Mouse (Mus musculus) urinary bladder, adult 18-20 months (tissue): ENCODE measurements around the gene Apobec3.
"Not testable (repeated sequence)": the region's sequence is repeated elsewhere in the genome, so short reads cannot be mapped to it uniquely, and the experiment has no call there.

Experiments
- DNase-seq, 2 experiments: peaks; one replicate each; pipeline ENCODE4 v3.0.0; 2022; ENCODE audit warnings: low spot score in 2 of 2, mixed read lengths in 2 of 2

Gene Apobec3

DNA sequence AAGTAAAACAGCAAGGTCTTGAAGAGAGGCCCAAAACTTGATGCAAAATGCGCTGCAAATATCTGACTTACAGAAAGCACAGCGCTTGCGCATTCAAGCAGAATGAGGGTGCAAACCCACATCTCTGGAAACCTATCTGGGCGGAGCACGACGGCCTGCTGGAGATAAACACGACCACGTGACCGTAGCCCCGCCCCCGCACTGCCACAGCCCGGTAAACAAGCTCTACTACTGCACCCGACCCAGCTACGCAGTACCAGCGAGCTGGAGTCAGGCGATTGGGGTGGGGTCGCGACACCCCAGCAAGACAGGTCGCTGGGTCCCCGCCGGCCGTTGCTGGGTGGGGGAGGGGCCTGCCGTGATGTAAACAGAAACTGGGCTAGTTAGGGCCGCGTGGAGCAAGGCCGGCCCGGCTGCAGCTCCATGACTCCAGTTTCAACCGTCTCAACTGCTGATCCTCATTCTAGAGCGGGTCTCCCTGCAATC lies 36.2 kb downstream of the Apobec3 start:
- DNase-seq = peak; percentile 95 to 97

DNA sequence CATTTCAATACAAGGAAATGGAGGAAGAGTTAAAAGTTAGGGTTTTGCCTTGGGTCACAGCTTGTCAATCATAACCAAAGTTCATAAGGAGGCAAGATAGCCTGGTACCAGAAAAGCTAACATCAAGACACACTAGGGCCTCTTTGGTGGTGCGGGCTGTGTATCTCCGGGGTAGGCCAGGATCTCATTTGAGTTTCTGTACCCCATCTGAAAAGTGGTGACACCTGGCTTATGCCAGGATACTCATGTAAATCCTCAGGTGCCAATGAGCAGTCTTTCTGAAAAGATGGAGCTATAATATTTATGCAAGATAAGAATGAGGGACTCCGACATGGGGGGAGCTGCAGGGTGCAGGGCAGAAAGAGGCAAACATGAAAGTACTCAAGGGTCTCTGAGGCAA lies 36.9 kb downstream of the Apobec3 start:
- no peak for DNase-seq

DNA sequence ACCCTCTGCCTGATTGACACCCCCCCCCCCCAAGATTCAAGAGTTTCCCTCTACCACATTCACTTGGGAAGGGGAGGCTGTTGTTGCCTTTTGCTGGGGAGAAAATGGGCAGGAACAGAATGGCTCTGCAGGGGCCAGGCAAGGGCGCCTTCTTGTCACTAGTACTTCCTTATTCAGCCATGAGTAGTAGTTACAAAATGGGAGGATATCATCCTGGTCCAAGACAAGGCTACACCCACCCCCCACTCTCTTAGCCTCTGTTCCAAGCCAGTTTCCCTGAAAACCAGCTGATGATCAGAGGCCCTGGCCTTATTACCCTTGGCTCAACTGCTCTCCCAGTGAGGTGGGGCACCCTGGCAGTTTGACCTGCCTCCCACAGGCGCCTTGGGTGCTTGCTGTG lies 37.3 kb downstream of the Apobec3 start:
- no peak for DNase-seq

DNA sequence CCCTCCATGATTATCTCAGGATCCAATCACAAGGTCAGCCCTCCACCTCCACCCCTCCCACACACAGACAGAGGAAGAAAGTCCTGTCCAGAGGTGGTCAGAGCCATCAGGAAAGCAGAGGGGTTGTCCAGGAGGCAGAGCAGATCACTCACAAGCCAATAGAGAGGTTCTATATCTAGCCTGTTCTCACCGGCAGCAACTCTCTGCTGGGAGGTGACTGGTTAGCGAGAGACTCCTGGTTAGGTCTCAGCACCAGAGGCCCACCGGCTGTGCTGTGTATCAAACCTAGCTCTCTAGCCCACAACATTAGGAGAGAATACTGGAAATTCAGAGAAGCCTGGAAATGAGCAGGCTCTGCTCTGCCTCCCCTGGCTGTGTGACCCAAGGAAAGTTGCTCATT lies 38.3 kb downstream of the Apobec3 start:
- no peak for DNase-seq

DNA sequence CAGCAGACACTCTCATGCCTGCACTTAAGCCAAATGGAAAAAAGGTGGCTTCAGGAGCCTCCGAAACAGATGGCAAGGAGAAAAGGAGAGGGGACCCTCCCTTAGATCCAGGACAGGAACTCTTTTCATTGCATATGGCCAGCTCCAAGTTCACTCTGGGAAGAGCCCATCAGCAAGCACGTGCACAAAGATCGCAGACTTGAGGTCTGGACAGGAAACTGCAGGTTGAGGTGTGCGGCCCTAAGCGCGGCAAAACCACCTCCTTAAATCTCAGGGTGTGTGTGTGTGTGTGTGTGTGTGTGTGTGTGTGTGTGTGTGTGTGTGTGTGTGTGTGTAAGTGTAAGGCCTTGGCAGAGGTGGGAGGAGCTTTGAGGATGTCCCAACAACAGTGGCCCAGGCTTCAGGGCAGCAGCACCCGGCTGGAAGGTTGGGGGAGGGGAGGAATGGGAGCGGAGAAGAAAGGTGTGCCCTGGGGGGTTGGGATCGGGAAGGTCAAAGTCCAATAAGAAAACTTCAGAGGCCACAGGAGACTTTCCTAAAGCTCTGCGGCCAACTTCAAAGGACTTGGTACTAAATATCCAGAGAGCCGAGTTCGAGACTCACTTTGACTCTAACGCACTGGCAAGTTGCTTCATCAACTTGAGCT lies 40.2 kb downstream of the Apobec3 start:
- DNase-seq = no peak

DNA sequence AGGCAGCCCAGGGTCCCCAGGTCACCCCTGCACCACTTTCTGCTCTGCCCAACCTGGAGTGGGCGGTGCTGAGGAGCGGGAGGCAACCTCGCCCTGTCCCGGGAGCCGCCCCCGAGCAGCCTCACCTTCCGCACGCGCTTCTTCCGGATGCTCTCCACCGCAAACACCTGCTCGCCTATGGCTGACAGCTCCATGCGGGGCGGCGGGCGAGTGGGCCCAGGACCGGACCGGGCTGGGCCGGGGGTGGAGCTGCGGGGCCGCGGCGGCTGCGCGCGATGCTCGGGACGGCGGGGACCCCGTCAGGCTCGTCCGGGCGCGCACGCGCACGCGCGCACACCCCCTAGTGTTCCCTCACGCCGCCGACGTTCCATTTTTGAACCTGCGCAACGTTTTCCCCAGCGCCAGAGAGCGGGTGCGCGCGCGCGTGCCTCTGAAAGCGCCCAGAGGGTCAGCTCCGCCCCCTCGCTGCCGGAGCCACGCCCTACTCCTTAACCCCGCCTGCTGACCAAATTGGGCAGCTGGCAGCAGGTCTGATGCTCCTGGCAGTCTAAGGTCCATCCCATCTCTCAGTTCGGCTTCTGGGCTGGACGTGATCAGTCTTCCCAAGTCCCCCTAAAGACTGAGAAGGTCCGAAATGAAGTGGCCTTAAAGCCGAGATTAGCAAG lies 41.0 kb downstream of the Apobec3 start:
- DNase-seq = peak; percentile 91 to 95

DNA sequence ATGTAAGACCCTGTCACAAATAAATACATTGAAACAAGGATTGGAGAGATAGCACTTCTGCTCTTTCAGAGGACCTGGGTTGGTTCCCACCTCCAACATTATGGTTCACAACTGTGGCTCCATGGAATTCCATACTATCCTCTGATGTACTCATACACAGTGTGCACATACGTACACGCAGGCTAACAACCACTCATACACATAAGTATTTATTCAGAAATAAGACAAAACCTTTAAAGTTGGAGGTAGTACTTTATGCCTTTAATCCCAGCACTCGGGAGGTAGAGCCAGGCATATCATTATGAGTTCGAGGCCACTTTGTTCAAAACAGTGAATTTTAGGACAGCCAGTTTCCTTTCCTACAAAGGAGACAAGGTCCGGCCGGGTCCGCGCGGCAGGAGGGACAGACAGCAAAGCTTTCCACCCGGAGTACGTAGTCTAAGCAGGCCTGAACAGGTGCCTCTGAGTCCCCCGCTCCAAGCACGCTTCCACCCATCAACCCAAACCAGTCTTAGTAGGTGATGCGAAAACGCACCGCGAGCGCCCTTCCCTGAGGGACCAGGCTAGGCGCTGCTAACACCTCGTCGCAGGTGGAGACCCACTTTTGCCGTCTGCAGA lies 41.7 kb downstream of the Apobec3 start:
- no peak for DNase-seq

DNA sequence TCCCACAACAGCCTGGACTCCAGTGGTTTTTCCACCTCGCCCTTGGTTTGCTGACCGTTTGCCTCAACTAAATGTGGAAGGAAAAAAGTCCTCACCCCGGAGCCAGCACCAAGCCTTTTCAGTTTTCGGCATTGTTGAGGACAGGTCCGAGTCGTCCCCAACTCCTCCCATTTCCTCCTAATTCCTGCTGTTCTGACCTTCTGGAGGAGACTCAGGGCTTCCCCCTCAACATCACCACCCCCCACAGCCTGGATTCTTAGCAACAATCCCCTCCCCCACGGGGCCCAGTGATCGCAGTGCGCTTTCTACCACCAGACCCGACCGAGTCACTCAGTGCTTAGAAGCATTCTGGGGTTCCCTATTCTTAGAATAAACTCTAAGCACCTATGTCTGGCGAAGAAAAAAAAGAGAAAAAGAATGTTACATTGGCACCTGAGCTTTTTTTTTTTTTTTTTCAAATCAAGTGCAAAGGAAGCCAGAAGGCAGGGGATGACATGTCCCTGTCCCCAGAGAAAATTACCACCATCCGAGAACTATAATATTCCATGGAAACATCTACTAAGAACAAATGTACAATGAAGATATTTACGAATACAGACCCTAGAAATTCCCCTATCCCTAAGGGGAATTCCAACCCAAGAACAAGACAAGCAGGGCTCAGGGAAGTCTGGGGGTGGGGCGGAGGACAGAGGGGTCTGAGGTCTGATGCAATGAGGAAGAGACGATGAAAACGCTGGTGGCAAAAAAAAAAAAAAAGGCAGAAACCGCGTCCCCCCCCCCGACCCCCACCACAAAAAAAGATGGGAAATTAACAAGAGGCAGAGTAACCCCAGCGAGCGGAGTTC lies 42.4 kb downstream of the Apobec3 start:
- no peak for DNase-seq

DNA sequence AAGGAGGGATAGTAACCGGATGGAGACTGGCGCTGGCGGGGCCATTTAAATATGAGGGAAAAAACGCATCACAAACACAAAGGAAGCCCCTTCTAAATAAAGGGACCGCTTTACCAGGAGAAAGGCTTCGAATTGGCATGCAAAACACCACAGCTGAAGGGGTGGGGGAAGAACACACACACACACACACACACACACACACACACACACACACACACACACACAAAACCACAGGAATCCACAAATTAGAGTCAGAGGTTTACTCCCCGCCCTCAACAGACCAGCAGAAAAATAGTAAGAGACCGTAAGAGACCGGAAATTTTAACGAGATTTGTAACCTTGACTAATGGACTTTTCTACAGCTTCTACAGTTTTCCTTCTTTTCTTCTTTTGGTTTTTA lies 43.3 kb downstream of the Apobec3 start:
- no peak for DNase-seq

DNA sequence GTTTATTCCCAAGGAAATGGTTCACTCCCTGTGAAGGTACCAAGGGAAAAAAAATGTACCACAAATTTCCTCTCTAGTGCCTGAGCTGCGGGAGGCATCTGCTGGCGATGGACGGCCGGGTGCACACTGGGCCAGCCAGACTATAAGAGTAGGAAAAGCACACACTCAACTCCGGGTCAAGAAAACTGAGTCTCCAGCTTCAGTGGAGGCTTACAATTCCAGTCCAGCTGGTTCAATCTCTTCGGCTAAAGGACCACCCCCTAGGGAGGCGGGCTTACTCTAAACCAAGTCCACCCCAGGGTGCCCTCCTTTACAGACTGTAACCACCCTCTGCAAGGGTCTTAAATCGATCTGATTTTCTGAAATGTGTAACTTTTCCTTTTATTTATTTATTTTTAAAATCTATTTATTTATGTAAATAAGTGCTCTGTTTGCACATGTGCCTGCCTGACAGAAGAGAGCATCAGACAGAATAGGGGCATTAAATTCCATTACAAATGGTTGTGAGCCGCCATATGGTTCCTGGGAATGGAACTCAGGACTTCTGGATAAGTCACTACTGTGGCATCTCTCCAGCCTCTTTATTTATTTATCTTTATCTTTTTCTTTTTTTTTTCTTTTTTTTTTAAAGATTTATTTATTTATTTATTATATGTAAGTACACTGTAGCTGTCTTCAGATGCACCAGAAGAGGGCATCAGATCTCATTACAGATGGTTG lies 44.4 kb downstream of the Apobec3 start:
- no peak for DNase-seq

DNA sequence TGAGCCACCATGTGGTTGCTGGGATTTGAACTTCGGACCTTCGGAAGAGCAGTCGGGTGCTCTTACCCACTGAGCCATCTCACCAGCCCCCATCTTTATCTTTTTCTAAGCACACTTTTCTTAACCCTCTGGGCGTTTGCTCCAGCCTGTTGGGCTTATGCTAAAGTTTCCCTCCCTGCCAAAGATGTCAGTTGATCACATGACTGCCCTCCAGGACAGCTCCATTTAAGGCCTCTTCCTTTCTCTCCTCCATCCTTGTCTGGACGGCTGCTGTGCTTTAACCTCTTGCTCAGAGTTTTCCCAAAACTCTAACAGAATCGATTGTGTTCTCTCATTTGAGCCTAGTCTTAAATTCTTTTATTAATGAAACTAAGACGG lies 44.9 kb downstream of the Apobec3 start:
- DNase-seq = no peak

DNA sequence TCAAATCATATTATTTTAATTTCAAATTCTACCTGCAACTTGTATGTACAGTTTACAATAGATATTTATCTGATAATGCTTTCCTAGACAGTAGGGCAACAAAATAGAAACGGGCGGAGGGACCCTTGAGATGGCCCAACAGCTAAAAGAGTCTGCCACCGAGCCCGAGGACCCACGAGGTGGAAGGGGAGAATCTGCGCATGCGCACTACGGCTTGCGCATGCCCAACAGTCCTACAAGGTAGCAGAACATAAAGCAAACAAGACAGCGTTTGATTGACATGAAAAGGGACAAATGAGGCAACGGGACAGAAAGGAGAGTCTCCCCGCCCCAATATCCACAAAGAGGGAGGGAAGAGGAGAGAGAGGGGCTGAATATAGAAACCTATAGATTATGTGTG lies 47.6 kb downstream of the Apobec3 start:
- no peak for DNase-seq

DNA sequence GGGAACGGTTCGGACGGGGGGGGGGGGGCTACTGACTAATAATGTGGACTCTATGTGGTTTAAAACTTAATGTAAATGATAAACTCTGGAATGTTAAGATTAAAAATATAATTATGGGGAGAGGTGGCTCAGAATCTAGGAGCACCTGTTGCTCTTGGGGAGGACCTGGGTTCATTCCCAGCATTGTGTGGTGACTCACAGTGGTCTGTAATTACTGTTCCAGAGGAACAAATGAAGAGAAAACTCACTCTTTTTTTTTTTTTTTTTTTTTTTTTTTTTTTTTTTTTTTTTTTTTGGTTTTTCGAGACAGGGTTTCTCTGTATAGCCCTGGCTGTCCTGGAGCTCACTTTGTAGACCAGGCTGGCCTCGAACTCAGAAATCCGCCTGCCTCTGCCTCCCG lies 48.0 kb downstream of the Apobec3 start:
- not testable (repeated sequence) for DNase-seq

DNA sequence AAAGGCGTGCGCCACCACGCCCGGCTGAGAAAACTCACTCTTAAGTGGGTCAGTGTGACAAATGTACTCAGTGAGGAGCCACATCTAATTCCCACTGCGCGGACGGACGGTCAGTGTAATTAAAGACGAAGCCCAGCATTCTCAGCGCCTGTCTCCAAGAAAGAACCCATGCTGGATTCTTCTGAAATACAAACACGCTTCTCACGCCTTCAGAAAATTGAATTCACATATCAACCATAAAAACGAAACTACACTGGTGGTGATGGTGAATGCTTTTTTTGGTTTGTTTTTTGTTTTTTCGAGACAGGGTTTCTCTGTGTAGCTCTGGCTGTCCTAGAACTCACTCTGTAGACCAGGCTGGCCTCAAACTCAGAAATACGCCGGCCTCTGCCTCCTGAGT lies 48.5 kb downstream of the Apobec3 start:
- DNase-seq = peak in 1 of 2 experiments; percentile 0

DNA sequence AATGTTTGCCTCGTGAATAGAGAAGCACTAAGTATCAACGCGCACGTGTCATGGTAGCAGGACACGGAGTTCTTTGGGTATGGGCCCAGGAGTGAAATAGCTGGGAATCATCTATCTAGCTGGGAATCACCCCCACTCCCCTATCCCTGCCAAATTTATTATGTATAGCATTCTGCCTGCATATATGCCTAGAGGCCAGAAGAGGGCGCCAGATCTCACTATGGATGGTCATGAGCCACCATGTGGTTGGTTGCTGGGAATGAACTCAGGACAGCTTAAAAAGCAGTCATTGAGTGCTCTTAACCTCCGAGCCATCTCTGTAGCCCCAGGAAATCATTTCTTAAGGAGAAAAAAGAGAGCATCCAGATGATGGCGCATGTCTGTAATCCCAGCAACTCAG lies 49.5 kb downstream of the Apobec3 start:
- DNase-seq = no peak

DNA sequence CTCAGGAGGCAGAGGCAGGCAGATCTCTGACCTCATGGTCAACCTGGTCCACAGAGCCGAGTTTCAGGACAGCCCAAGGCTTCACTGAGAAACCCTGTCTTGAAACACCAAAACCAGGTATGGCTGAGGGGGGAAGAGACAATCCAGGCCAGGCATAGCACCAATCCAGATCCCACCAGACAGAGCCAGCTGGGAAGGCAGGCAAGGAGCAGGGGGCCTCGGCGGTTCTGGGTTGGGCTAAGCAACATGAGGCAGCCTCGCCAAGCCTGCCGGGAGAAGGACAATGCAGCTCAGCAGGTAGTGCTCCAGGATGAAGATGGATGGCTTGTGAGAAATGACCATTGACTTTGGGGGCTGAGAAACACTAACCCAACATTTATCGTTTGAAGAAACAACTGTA lies 51.1 kb downstream of the Apobec3 start:
- no peak for DNase-seq

DNA sequence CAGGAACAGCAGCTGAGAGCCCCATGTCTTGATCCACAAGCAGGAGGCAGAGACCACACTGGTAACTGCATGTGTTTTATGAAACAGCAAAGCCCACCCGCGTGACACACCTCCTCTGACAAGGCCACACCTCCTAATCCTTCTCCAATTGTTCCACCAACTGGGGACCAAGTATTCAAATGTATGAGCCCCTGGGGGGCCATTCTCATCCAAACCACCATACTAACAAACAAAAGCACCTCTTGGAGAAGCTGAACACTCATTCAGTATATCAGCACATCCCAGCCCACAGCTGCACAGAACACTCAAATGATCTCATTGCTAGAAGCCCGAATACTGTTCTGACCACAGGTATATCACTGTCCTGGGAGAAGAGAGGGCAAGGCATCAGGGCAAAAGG lies 52.1 kb downstream of the Apobec3 start:
- DNase-seq = no peak

DNA sequence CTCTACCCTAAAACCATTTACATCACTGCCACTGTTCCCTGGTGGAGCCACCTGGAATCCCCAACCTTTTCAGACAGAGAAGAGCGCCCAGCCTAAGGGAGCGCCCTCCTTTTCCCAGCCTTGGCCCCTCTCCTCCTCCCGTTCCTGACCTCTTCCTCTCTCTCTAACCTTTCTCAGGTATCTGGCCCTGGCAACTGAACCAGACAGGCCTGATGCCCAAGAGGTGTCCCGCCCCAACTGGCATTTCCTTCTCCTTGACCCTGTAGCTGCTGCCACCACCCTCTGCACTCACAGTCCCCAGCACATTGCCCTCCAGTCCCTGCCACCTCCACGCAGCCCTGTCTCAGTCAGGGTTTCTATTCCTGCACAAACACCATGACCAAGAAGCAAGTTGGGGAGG lies 53.5 kb downstream of the Apobec3 start:
- DNase-seq = no peak

DNA sequence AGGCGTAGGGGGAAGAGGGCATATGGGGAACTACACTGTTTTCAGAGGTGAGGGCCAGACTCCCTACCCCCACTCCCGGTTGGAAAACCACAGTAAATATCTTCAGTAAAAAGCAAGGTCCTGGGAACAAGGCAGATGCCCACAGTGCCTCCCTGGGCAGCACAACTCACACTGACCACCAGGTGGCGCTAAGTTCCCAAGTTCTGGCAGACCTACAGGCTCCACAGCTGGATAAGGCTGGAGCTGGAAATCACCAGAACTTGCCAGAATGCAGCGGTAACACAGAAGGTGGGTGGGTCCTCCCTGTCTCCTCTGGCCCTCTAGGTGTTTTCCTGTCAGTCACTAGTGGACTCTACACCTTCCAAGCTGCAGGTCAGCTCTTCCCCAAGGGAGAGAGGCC lies 54.6 kb downstream of the Apobec3 start:
- DNase-seq = peak; percentile 76 to 78

DNA sequence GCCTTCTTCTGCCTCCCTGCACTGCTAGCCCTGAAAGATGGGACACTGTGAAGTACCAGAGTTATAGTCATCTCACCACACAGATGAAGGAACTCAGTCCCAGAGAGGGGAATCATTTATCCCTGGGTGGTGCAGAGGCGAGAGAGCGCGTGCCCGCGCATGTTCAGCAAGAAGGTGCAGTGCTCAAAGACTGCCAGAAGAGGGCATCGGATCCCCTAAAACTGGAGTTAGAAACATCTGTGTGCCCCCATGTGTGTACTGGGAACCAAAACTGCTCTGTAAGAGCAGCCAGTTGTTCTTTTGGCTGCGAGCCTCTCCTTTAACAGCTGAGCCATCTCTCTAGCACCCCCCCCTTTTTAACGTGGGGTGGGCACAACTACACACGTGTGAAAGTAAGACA lies 55.3 kb downstream of the Apobec3 start:
- no peak for DNase-seq

DNA sequence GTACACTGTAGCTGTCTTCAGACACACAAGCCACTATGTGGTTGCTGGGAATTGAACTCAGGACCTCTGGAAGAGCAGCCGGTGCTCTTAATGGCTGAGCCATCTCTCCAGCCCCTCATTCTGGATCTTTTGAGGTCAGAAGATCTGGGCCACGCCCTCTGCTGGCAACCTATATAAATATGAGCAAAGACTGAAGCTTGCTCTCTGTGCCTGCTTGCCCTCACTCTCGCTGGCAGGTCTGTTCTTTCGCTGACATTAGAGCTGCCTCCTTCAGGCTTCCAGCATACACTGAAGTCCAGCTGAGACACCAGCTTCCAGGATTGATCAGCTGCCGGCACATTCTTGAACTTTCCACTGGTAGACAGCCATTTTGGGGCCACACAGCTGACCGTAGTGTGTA lies 56.2 kb downstream of the Apobec3 start:
- DNase-seq = no peak
